Mouse (Mus musculus): ENCODE data around the gene Trpc7. TPM values are rescaled to one million over a fixed set of nuclear protein-coding genes. Genes with fewer than 3 reads are reported as not detected.

Trpc7 gene
- polyA plus RNA-seq, 1 experiment from 2014 or later: not detected

GRCm38 (mm10) chr13:56726551-56726950 is 169.2 kb downstream of the Trpc7 start:
- Histone ChIP-seq H3K4me1 (ENCODE audit: control insufficient read depth, low read depth, low read length) (no peaks in the 10 kb centered on the region), H3K4me2 (ENCODE audit: low read depth, low read length) (no peak overlapping the region), H3K4me3 (ENCODE audit: low read depth, low read length) (no peak overlapping the region), H3K27ac (ENCODE audit: low read length) (no peak overlapping the region), H3K36me3 (ENCODE audit: control insufficient read depth, insufficient read depth) (peaks cover 10% of the 10 kb centered on the region), H3K9me3 (replicated peaks; ENCODE audit: control insufficient read depth, low read length) (no peaks in the 10 kb centered on the region), H3K27me3 (ENCODE audit: control insufficient read depth, insufficient read depth, low read depth, low read length) (no peaks in the 10 kb centered on the region), H3K9ac (ENCODE audit: low read depth, low read length) (no peak overlapping the region)
- WGBS (ENCODE audit: insufficient replicate concordance): 71% methylated on average over 4 of the region's 4 CpGs
- ATAC-seq (ENCODE audit: low read depth): no peak

Other genes with a start within 250 kb of the Trpc7 start
- gene Smad5, start 193.0 kb downstream of the Trpc7 start, polyA plus RNA-seq (2015; fragmentation: Nextera tagmentation; extraction: Ambion mirVana): 4.0 and 4.3 TPM in 2 replicates
- not detected in 2 replicates for gene Gm45623, start 142.2 kb downstream of the Trpc7 start, polyA plus RNA-seq (2015; fragmentation: Nextera tagmentation; extraction: Ambion mirVana)

Measured in liver, embryonic 16.5 days (tissue).